Mouse (Mus musculus) neural tube, embryonic 15.5 days (tissue): Measurements from ENCODE around the gene Ugt1a7c. TPM values are rescaled to one million over a fixed set of nuclear protein-coding genes. Genes with fewer than 3 reads are reported as not detected.
A peak's percentile ranks its signal among the peaks of the same experiment; 100 is the strongest.

ENCODE experiments used
- ATAC-seq: fragments of 200-750 bp; cut with Nextera tagmentation; 2 replicates; pipeline ENCODE4 v1.8.0; 2017; ENCODE audit warnings: mild to moderate bottlenecking, moderate TSS enrichment, moderate library complexity; ENCODE audit not compliant: low FRiP score
- H3K27ac ChIP-seq: fragments of 300-500 bp; sonication (generic); replicated peaks from 2 replicates; pipeline ENCODE4 v1.5.1; 2015; ENCODE audit warnings: mild to moderate bottlenecking, inconsistent platforms
- H3K27me3 ChIP-seq: fragments of 300-500 bp; sonication (generic); replicated peaks from 2 replicates; pipeline ENCODE4 v1.6.1; 2015; ENCODE audit warnings: inconsistent platforms
- H3K36me3 ChIP-seq: fragments of 300-500 bp; sonication (generic); 2 replicates; pipeline ENCODE4 v1.6.1; 2015; ENCODE audit warnings: inconsistent platforms
- H3K4me1 ChIP-seq: fragments of 300-500 bp; sonication (generic); 2 replicates; pipeline ENCODE4 v1.6.1; 2015; ENCODE audit warnings: inconsistent platforms
- H3K4me2 ChIP-seq: fragments of 300-500 bp; sonication (generic); 2 replicates; pipeline ENCODE4 v1.6.1; 2015; ENCODE audit warnings: inconsistent platforms, mild to moderate bottlenecking, moderate library complexity
- H3K4me3 ChIP-seq: fragments of 300-500 bp; sonication (generic); replicated peaks from 2 replicates; pipeline ENCODE4 v1.5.1; 2015; ENCODE audit warnings: mild to moderate bottlenecking, inconsistent platforms
- H3K9ac ChIP-seq: fragments of 300-500 bp; sonication (generic); replicated peaks from 2 replicates; pipeline ENCODE4 v1.6.1; 2015; ENCODE audit warnings: mild to moderate bottlenecking, inconsistent platforms
- H3K9me3 ChIP-seq: fragments of 300-500 bp; sonication (generic); replicated peaks from 2 replicates; pipeline ENCODE4 v1.6.1; 2016; ENCODE audit warnings: inconsistent platforms
- WGBS: fragments of 180-500 bp; shearing (Covaris S2); methylation state at CpG from one replicate; pipeline ENCODE4 v1.1.7; 2015; ENCODE audit warnings: mixed read lengths; 5-methylcytosine and 5-hydroxymethylcytosine counted together
- polyA plus RNA-seq: library from polyadenylated mRNA; unstranded; fragments of >200 nt; fragmentation: Nextera tagmentation; extraction: Ambion mirVana; gene quantifications from 2 replicates; pipeline ENCODE4 v1.2.1, GENCODE M21; 2015

The Ugt1a7c gene
- polyA plus RNA-seq, 1 experiment from 2014 or later, result 1.5 TPM

GRCm38 (mm10) chr1:88227482-88227881, 132.6 kb downstream of the Ugt1a7c start:
- Histone ChIP-seq H3K4me2 (no peak overlapping the region), H3K4me1 (no peaks in the 10 kb centered on the region), H3K9ac (no peak overlapping the region), H3K9me3 (peaks cover 72% of the 10 kb centered on the region), H3K4me3 (no peak overlapping the region), H3K27me3 (no peaks in the 10 kb centered on the region), H3K27ac (no peak overlapping the region), H3K36me3 (no peaks in the 10 kb centered on the region)
- no peak for ATAC-seq
- WGBS, result 61% methylated on average over 2 of the region's 2 CpGs

GRCm38 (mm10) chr1:88228121-88228520, 133.3 kb downstream of the Ugt1a7c start:
- Histone ChIP-seq H3K4me2 (no peak overlapping the region), H3K27me3 (no peaks in the 10 kb centered on the region), H3K4me3 (no peak overlapping the region), H3K36me3 (no peaks in the 10 kb centered on the region), H3K9me3 (peaks cover 78% of the 10 kb centered on the region), H3K27ac (no peak overlapping the region), H3K9ac (no peak overlapping the region), H3K4me1 (no peaks in the 10 kb centered on the region)
- ATAC-seq, result no peak
- WGBS, result 72% methylated on average over 7 of the region's 7 CpGs

DNA sequence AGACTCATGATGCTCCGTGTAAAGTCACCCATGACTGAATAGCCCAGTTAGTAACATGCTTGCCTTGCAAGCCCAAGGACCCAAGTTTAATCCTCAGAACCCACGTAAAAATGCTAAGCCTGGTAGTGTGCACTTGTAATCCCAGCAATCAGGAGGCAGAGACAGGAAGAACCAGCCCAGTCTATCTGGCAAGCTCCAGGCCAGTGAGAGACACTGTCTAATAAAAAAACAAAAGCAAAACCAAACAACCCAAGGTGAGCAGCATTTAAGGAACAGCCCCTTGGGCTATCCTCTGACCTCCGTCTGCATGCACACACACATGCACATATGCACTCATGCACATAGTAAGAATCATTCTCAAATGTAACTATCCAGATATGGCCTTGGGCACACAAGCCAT, 134.7 kb downstream of the Ugt1a7c start:
- peaks cover 91% of the 10 kb centered on the region for H3K9me3 ChIP-seq
- no peak overlapping the region for H3K27ac ChIP-seq
- WGBS, result 83% methylated on average over 3 of the region's 3 CpGs
- no peak overlapping the region for H3K9ac ChIP-seq
- H3K27me3 ChIP-seq, result no peaks in the 10 kb centered on the region
- no peak for ATAC-seq
- no peak overlapping the region for H3K4me3 ChIP-seq
- no peaks in the 10 kb centered on the region for H3K36me3 ChIP-seq
- no peaks in the 10 kb centered on the region for H3K4me1 ChIP-seq
- no peak overlapping the region for H3K4me2 ChIP-seq

- no peak overlapping the region for H3K9ac ChIP-seq
- WGBS, result 88% methylated on average over 5 of the region's 5 CpGs
- H3K4me3 ChIP-seq, result no peak overlapping the region
- no peak overlapping the region for H3K27ac ChIP-seq
- no peaks in the 10 kb centered on the region for H3K27me3 ChIP-seq
- no peaks in the 10 kb centered on the region for H3K4me1 ChIP-seq
- peaks cover 95% of the 10 kb centered on the region for H3K9me3 ChIP-seq
- H3K36me3 ChIP-seq, result no peaks in the 10 kb centered on the region
- no peak overlapping the region for H3K4me2 ChIP-seq
- no peak for ATAC-seq
These were observed 135.1 kb downstream of the Ugt1a7c start for GRCm38 (mm10) chr1:88229986-88230385.

DNA sequence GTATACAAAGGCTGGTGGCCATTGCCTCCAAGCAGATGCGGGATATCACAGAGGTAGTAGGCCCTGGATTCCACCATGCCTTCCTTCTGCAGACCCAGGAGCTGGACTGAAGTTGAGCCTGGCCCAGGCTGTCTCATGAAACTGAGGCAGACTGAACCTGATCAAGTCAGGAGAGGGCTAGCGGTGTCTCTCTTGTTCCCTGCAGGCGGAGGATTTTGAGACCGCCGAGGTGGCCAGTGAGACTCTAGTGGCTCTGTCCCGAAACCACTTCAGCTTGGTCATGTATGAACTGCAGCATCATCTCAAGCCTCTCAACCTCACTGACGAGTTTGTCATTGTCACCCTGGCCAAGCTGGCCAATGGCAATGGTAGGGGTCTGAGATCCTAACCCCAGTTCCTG, 135.6 kb downstream of the Ugt1a7c start:
- H3K9me3 ChIP-seq, result peaks cover 98% of the 10 kb centered on the region
- H3K9ac ChIP-seq, result no peak overlapping the region
- no peak overlapping the region for H3K4me3 ChIP-seq
- H3K4me1 ChIP-seq, result no peaks in the 10 kb centered on the region
- no peaks in the 10 kb centered on the region for H3K36me3 ChIP-seq
- no peak overlapping the region for H3K27ac ChIP-seq
- no peaks in the 10 kb centered on the region for H3K27me3 ChIP-seq
- WGBS, result 73% methylated on average over 7 of the region's 7 CpGs
- no peak for ATAC-seq
- no peak overlapping the region for H3K4me2 ChIP-seq

DNA sequence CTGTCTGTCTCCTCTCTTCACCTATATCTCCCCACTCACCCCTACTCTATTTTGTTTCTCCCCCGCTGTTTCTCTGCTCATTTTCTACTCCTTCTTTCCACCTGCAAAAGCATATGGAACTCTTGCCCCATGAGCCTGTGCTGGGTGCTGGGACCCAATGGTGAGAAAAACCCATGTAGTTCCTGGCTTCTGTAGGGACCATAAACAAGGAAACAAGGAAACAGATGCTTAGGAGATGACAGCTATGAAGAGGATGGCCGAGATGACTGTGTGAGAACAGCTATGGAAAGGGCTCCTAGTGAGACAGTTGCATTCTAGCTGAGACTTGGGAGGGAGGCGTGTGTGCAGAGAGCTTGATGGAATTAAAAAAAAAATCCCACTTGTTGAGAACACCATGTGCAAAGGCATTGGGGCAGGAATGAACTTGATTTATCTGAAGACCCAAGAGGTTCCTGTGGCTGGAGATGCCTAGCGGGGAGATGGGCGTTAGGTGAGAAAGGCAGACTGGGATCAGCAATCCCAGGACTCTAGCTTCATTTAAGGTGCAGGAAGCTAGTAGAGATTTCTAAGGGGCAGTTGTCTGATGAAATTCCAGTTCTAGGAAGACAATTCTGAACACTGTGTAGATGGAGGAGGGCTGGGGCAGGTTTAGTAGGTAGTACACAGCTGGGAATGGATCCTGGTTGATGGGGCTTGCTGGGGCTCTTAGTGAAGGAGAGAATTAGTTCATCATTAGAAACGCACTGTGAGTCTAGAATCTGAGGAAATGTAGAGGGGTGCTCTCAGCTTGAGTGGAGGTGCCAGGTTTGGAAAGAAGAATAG, 136.3 kb downstream of the Ugt1a7c start:
- peaks cover 97% of the 10 kb centered on the region for H3K9me3 ChIP-seq
- ATAC-seq, result no peak
- no peaks in the 10 kb centered on the region for H3K4me1 ChIP-seq
- H3K36me3 ChIP-seq, result no peaks in the 10 kb centered on the region
- H3K27ac ChIP-seq, result no peak overlapping the region
- H3K4me2 ChIP-seq, result no peak overlapping the region
- WGBS, result 80% methylated on average over 6 of the region's 6 CpGs
- no peaks in the 10 kb centered on the region for H3K27me3 ChIP-seq
- no peak overlapping the region for H3K9ac ChIP-seq
- no peak overlapping the region for H3K4me3 ChIP-seq

GRCm38 (mm10) chr1:88231803-88232499, 137.1 kb downstream of the Ugt1a7c start:
- ATAC-seq, result no peak
- no peaks in the 10 kb centered on the region for H3K36me3 ChIP-seq
- H3K9me3 ChIP-seq, result peaks cover 94% of the 10 kb centered on the region
- H3K27me3 ChIP-seq, result no peaks in the 10 kb centered on the region
- H3K9ac ChIP-seq, result no peak overlapping the region
- H3K27ac ChIP-seq, result no peak overlapping the region
- no peak overlapping the region for H3K4me2 ChIP-seq
- no peaks in the 10 kb centered on the region for H3K4me1 ChIP-seq
- no peak overlapping the region for H3K4me3 ChIP-seq
- 70% methylated on average over 7 of the region's 7 CpGs for WGBS

DNA sequence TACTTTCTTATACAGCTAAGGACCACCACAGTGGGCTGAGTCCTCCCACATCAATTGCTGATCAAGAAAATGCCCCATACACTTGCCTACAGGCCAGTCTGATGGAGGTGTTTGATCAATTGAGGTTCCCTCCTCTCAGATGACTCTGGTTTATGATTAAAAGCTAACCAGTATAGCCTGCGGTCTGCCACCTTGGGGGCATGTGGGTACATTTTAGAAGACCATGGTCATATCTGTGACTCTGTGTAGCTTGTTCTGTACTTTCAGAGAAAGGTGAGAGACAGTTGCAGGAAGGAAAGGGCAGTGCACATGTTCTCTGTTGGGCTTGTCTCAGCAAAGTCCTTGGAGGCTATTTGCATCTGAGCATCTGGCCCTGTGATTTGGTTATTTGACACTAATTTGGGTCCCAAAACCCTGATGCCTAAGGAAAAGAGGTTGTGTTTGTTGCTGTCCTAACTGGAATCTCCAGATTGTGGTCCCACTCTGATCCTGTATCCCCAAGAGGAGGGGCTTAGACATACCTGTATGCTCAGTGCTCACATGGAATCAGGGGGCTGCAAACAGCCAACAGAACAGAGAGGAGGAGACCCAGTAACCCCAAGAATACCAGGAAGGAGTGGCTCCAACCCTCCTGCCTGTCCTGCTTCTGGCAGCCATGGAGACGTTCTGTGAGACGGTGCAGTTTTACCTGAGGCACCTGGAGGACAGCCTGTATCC, 138.0 kb downstream of the Ugt1a7c start:
- Histone ChIP-seq H3K27me3 (no peaks in the 10 kb centered on the region), H3K27ac (no peak overlapping the region), H3K4me2 (no peak overlapping the region), H3K9me3 (peaks cover 94% of the 10 kb centered on the region), H3K4me3 (no peak overlapping the region), H3K4me1 (no peaks in the 10 kb centered on the region), H3K9ac (no peak overlapping the region), H3K36me3 (no peaks in the 10 kb centered on the region)
- WGBS, result 60% methylated on average over 3 of the region's 3 CpGs
- ATAC-seq, result no peak

DNA sequence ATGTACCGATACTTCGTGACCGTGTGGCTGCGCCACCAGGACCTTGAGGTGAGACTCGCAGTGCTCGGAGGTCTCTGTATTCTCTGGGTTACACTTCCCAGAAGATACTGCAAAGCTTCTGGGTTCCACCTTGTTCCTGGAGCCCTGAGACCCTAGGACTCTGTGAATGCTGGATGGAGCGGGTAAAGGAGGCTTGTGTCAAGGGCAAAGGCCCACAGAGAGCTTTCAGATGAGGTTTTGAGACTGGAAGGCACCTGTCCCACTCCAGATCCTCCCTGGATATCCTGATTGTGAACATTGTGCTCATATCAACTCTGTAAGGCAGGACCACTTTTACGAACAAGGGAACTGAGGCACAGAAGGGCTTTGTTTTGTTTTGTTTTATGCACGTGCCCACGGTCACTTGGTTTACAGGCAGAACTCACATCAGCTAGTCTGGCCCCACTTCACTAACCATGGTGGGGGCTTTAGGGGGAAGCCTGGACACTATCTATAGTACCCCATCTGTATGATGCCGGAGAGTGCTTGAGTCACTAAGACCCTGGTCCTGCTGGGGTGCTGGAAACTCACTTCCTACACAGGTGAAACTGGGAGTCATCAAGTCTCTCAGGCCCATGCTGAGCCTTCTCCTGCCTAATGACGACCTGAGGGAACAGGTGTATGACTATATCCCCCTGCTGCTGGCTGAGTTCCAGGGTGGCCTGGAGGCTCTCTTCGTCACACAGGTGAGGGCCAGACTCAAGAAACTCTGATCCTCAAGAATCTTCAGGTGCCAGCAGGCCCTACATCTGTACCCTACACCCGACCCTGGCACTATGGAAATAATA, 138.8 kb downstream of the Ugt1a7c start:
- peaks cover 94% of the 10 kb centered on the region for H3K9me3 ChIP-seq

GRCm38 (mm10) chr1:88234248-88234610, 139.4 kb downstream of the Ugt1a7c start:
- no peaks in the 10 kb centered on the region for H3K27me3 ChIP-seq
- peaks cover 94% of the 10 kb centered on the region for H3K9me3 ChIP-seq
- H3K27ac ChIP-seq, result no peak overlapping the region
- WGBS, result 68% methylated on average over 4 of the region's 4 CpGs
- no peak for ATAC-seq
- H3K4me2 ChIP-seq, result no peak overlapping the region
- no peak overlapping the region for H3K4me3 ChIP-seq
- no peak overlapping the region for H3K9ac ChIP-seq
- H3K36me3 ChIP-seq, result no peaks in the 10 kb centered on the region
- no peaks in the 10 kb centered on the region for H3K4me1 ChIP-seq

More for the DNA sequence above, 138.8 kb downstream of the Ugt1a7c start:
- H3K27ac ChIP-seq, result no peak overlapping the region
- WGBS, result 71% methylated on average over 14 of the region's 14 CpGs
- no peak overlapping the region for H3K4me2 ChIP-seq
- H3K9ac ChIP-seq, result no peak overlapping the region
- no peaks in the 10 kb centered on the region for H3K36me3 ChIP-seq
- H3K27me3 ChIP-seq, result no peaks in the 10 kb centered on the region
- H3K4me1 ChIP-seq, result no peaks in the 10 kb centered on the region
- no peak overlapping the region for H3K4me3 ChIP-seq
- 0 out of 2 replicates have a peak, but pooled peaks have one; percentile 5 for ATAC-seq

- Histone ChIP-seq H3K4me3 (no peak overlapping the region), H3K9ac (no peak overlapping the region), H3K9me3 (peaks cover 94% of the 10 kb centered on the region), H3K36me3 (no peaks in the 10 kb centered on the region), H3K27ac (no peak overlapping the region), H3K4me2 (no peak overlapping the region), H3K27me3 (no peaks in the 10 kb centered on the region), H3K4me1 (no peaks in the 10 kb centered on the region)
- ATAC-seq, result no peak
- WGBS, result 44% methylated on average over 5 of the region's 5 CpGs
These were observed 139.8 kb downstream of the Ugt1a7c start for GRCm38 (mm10) chr1:88234646-88235045.
